Mouse (Mus musculus): Measurements from ENCODE around the gene Rtn4r. TPM values are rescaled to one million over a fixed set of nuclear protein-coding genes. Genes with fewer than 3 reads are reported as not detected.

The Rtn4r gene
- polyA plus RNA-seq, 2 experiments: 7.6 to 17.3 TPM

DNA sequence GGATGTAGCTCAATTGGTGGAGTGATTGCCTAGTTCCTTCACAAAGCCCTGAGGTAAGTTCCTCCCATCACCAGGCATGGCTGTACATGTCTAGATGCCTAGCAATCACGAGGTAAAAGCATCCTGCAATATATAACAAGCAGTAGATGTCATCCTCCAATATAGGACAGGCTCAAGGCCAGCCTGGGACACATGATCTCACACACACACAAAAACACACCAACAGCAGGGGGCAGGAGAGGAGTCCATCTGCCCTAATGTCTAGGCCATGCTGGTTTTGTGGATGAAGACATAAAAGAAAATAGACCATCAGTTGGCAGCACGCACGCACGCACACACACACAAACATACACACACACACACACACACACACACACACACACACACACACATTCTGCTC lies 49.3 kb downstream of the Rtn4r start:
- no peak for ATAC-seq (ENCODE audit: low FRiP score, low read depth)

DNA sequence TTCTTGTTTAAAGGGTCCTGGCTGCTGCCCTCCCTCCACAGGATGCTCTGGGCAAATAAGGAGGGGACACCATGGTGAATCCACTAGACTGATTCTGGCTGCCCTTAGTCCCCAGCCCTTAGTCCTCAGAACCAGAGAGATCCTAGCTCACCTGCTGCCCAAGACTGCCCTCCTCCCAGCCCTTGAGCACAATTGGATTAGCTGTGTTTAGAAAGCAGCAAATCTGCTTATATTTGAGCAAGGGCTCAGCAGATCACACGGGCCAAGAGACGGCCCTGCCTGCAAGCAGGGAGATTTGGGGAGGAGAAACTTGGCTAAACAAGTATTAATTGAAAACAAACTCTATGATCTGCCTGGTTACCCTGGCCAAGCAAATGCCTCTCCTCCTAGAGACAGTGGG lies 52.1 kb downstream of the Rtn4r start:
- H3K4me2 ChIP-seq (replicated peaks; ENCODE audit: low read depth, low read length, severe bottlenecking): no peak overlapping the region
- no peaks in the 10 kb centered on the region for H3K36me3 ChIP-seq (ENCODE audit: control insufficient read depth, insufficient read depth, low read length)
- WGBS: 17% methylated on average over 2 of the region's 2 CpGs
- no peak for TF ChIP-seq POLR2A (IDR thresholded peaks at IDR 0.05; ENCODE audit: borderline replicate concordance, extremely low read depth, insufficient read depth, insufficient read length)
- H3K27ac ChIP-seq (replicated peaks; ENCODE audit: low read depth, low read length): no peak overlapping the region
- no peak overlapping the region for H3K4me3 ChIP-seq (replicated peaks; ENCODE audit: low read length)
- no peak overlapping the region for H3K9ac ChIP-seq (ENCODE audit: low read depth, low read length, severe bottlenecking)
- ATAC-seq (ENCODE audit: low FRiP score, low read depth) (no peak), DNase-seq (ENCODE audit: low spot score) (no peak)
- H3K27me3 ChIP-seq (ENCODE audit: control insufficient read depth, insufficient read depth, low read length): no peaks in the 10 kb centered on the region
- H3K9me3 ChIP-seq (ENCODE audit: control insufficient read depth, low read length): no peaks in the 10 kb centered on the region
- peaks cover 19% of the 10 kb centered on the region for H3K4me1 ChIP-seq (ENCODE audit: control insufficient read depth, insufficient read depth, low read length)

More for the DNA sequence above, 49.3 kb downstream of the Rtn4r start:
- H3K36me3 ChIP-seq (ENCODE audit: control insufficient read depth, insufficient read depth, low read length): no peaks in the 10 kb centered on the region
- WGBS: 77% methylated on average over 4 of the region's 4 CpGs
- H3K9ac ChIP-seq (ENCODE audit: low read depth, low read length, severe bottlenecking): no peak overlapping the region
- H3K27ac ChIP-seq (replicated peaks; ENCODE audit: low read depth, low read length): no peak overlapping the region
- DNase-seq (ENCODE audit: low spot score): no peak
- H3K9me3 ChIP-seq (ENCODE audit: control insufficient read depth, low read length): no peaks in the 10 kb centered on the region
- no peak overlapping the region for H3K4me3 ChIP-seq (replicated peaks; ENCODE audit: low read length)
- no peaks in the 10 kb centered on the region for H3K27me3 ChIP-seq (ENCODE audit: control insufficient read depth, insufficient read depth, low read length)
- no peak for TF ChIP-seq POLR2A (IDR thresholded peaks at IDR 0.05; ENCODE audit: borderline replicate concordance, extremely low read depth, insufficient read depth, insufficient read length)
- no peak overlapping the region for H3K4me2 ChIP-seq (replicated peaks; ENCODE audit: low read depth, low read length, severe bottlenecking)
- H3K4me1 ChIP-seq (ENCODE audit: control insufficient read depth, insufficient read depth, low read length): peaks cover 19% of the 10 kb centered on the region

DNA sequence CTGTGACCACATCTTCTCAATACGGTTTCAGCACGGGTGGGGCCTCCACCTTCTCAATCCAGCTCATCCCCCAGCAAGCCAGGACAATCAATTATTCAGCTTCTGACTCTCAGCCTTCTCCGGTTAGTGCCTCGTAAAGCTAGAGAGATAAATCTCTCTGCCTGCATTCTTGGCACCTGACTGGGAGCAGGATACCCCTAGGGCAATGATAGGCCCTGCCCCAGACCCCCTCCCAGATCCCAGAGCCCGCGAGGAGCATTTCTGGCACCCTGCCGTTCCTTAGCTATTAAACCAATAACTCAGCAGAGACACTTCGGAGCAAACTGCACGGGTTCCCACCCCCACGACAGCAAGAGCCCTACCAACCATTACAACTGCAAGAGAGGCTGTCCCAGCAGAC lies 54.0 kb downstream of the Rtn4r start:
- WGBS: 11% methylated on average over 10 of the region's 10 CpGs
- Histone ChIP-seq H3K27ac (replicated peaks; ENCODE audit: low read depth, low read length) (no peak overlapping the region), H3K4me2 (replicated peaks; ENCODE audit: low read depth, low read length, severe bottlenecking) (no peak overlapping the region), H3K4me3 (replicated peaks; ENCODE audit: low read length) (no peak overlapping the region), H3K36me3 (ENCODE audit: control insufficient read depth, insufficient read depth, low read length) (no peaks in the 10 kb centered on the region), H3K27me3 (ENCODE audit: control insufficient read depth, insufficient read depth, low read length) (no peaks in the 10 kb centered on the region), H3K9ac (ENCODE audit: low read depth, low read length, severe bottlenecking) (no peak overlapping the region), H3K9me3 (ENCODE audit: control insufficient read depth, low read length) (no peaks in the 10 kb centered on the region), H3K4me1 (ENCODE audit: control insufficient read depth, insufficient read depth, low read length) (peaks cover 23% of the 10 kb centered on the region)
- no peak for TF ChIP-seq POLR2A (IDR thresholded peaks at IDR 0.05; ENCODE audit: borderline replicate concordance, extremely low read depth, insufficient read depth, insufficient read length)
- no peak for ATAC-seq (ENCODE audit: low FRiP score, low read depth)
- peak; percentile 61 for DNase-seq (ENCODE audit: low spot score)

DNA sequence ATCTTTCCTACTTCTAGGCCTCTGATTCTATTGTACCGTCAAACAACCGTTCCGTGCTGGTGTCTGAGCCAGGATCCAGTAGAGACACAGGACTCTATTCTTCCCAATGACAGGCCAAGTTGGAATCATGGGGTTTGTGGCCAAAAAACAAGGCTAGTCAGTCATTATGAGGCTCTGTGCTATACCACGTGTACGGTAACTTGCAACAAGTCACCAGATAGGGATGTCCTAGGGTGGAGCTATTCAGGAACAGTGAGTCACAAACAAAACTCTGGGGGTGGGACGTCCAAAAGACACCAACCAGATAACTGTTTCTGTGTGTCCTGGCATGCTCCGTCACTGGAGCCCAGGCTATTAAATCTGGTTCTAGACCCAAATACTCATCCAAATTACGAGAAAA lies 55.3 kb downstream of the Rtn4r start:
- Histone ChIP-seq H3K36me3 (ENCODE audit: control insufficient read depth, insufficient read depth, low read length) (no peaks in the 10 kb centered on the region), H3K4me1 (ENCODE audit: control insufficient read depth, insufficient read depth, low read length) (peaks cover 26% of the 10 kb centered on the region), H3K27me3 (ENCODE audit: control insufficient read depth, insufficient read depth, low read length) (no peaks in the 10 kb centered on the region), H3K9me3 (ENCODE audit: control insufficient read depth, low read length) (no peaks in the 10 kb centered on the region), H3K9ac (ENCODE audit: low read depth, low read length, severe bottlenecking) (no peak overlapping the region), H3K27ac (replicated peaks; ENCODE audit: low read depth, low read length) (no peak overlapping the region), H3K4me3 (replicated peaks; ENCODE audit: low read length) (no peak overlapping the region), H3K4me2 (replicated peaks; ENCODE audit: low read depth, low read length, severe bottlenecking) (no peak overlapping the region)
- ATAC-seq (ENCODE audit: low FRiP score, low read depth) (no peak), DNase-seq (ENCODE audit: low spot score) (no peak)
- WGBS: 85% methylated on average over 8 of the region's 8 CpGs
- TF ChIP-seq POLR2A (IDR thresholded peaks at IDR 0.05; ENCODE audit: borderline replicate concordance, extremely low read depth, insufficient read depth, insufficient read length): no peak

DNA sequence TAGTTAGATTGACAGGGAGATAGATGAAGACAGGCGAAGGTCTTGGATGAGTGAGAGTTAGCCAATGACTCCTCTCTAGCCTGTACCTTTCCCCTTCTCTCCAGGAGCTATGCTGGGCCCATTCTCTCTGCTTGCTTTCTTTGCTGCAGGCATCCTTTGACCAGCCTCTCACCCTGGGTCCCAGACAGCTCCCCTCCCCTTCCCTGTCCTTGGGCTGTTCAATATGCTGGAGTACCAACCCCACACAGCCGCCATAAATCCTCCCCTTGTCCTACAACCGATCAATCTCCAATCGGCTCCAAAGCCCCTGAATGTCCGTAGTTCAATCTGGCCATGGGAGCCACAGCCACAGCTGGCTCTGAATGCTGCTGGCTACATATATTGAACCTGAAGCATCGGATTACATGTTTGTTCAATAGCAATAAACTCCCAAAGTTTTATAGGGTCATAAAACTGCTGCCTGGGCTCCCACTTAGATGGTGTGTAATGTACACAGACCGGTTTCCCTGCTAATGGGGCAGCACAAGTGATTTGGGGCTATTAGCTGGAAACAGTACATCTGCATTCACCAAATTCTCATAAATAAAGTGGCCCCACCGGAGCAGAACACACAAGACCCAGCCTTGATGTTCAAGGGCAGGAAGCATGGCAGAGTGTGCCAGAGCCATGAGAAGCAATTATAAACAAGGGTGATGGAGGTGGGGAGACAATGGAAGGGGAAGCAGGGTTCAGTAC lies 58.4 kb downstream of the Rtn4r start:
- Histone ChIP-seq H3K9me3 (ENCODE audit: control insufficient read depth, low read length) (no peaks in the 10 kb centered on the region), H3K4me2 (replicated peaks; ENCODE audit: low read depth, low read length, severe bottlenecking) (no peak overlapping the region; the same call in 1 of the 2 replicates), H3K36me3 (ENCODE audit: control insufficient read depth, insufficient read depth, low read length) (no peaks in the 10 kb centered on the region), H3K27ac (replicated peaks; ENCODE audit: low read depth, low read length) (no peak overlapping the region), H3K4me3 (replicated peaks; ENCODE audit: low read length) (no peak overlapping the region), H3K27me3 (ENCODE audit: control insufficient read depth, insufficient read depth, low read length) (no peaks in the 10 kb centered on the region), H3K4me1 (ENCODE audit: control insufficient read depth, insufficient read depth, low read length) (peaks cover 25% of the 10 kb centered on the region), H3K9ac (ENCODE audit: low read depth, low read length, severe bottlenecking) (no peak overlapping the region)
- DNase-seq (ENCODE audit: low spot score) (peak; percentile 46), ATAC-seq (ENCODE audit: low FRiP score, low read depth) (peak; percentile 67; the same call in 1 of the 2 replicates)
- TF ChIP-seq POLR2A (IDR thresholded peaks at IDR 0.05; ENCODE audit: borderline replicate concordance, extremely low read depth, insufficient read depth, insufficient read length): no peak
- 7% methylated on average over 8 of the region's 8 CpGs for WGBS

All from limb, embryonic 14.5 days (tissue).